Mouse (Mus musculus): ENCODE results near the gene 1700088E04Rik. TPM values are rescaled to one million over a fixed set of nuclear protein-coding genes. Genes with fewer than 3 reads are reported as not detected.

The 1700088E04Rik gene
- total RNA-seq, 2 experiments from 2014 or later = 12.2 to 16.5 TPM

Other genes with a start within 250 kb of the 1700088E04Rik start
- gene Gm49510, start 241.6 kb downstream of the 1700088E04Rik start, total RNA-seq (2021) = not detected
- gene Sh3bp1, start 241.5 kb downstream of the 1700088E04Rik start, total RNA-seq (2021) = 1 to 10 TPM; 8.7 to 9.4 TPM
- 100 to 1,000 TPM; 146 to 158 TPM for gene Pdxp, start 227.3 kb downstream of the 1700088E04Rik start, total RNA-seq (2021)
- gene Lgals1, start 214.5 kb downstream of the 1700088E04Rik start, total RNA-seq (2021) = 10 to 100 TPM; 24.1 to 25.3 TPM
- gene Nol12, start 206.3 kb downstream of the 1700088E04Rik start, total RNA-seq (2021) = 10 to 100 TPM; 40.9 to 41.4 TPM
- gene Triobp, start 193.5 kb downstream of the 1700088E04Rik start, total RNA-seq (2021) = 10 to 100 TPM; 31.7 to 37.6 TPM
- 10 to 100 TPM; 73.4 to 81.3 TPM for gene H1f0, start 112.8 kb downstream of the 1700088E04Rik start, total RNA-seq (2021)
- gene Galr3, start 99.4 kb downstream of the 1700088E04Rik start, total RNA-seq (2021) = under 1 TPM; 0.36 to 0.45 TPM
- gene Ankrd54, start 78.4 kb downstream of the 1700088E04Rik start, total RNA-seq (2021) = 10 to 100 TPM; 17.9 to 20.1 TPM
- gene Eif3l, start 66.1 kb downstream of the 1700088E04Rik start, total RNA-seq (2021) = 100 to 1,000 TPM in 1 of 2 experiments, 10 to 100 TPM in 1; 95.5 to 100 TPM
- 10 to 100 TPM; 31.4 to 34.0 TPM for gene Micall1, start 32.4 kb downstream of the 1700088E04Rik start, total RNA-seq (2021)
- 100 to 1,000 TPM; 123 to 124 TPM for gene Polr2f, start 244 bp downstream of the 1700088E04Rik start, total RNA-seq (2021)
- gene Sox10, start 24.0 kb upstream of the 1700088E04Rik start, total RNA-seq (2021) = 10 to 100 TPM; 22.5 to 27.0 TPM
- gene Pick1, start 87.9 kb upstream of the 1700088E04Rik start, total RNA-seq (2021) = 10 to 100 TPM; 53.9 to 59.1 TPM
- 1 to 10 TPM; 1.3 to 1.8 TPM for gene Gm49486, start 88.1 kb upstream of the 1700088E04Rik start, total RNA-seq (2021)
- under 1 TPM in 1 of 2 experiments, not detected in 1; 0.19 TPM for gene Slc16a8, start 113.5 kb upstream of the 1700088E04Rik start, total RNA-seq (2021)
- gene Baiap2l2, start 144.3 kb upstream of the 1700088E04Rik start, total RNA-seq (2021) = 1 to 10 TPM; 7.0 to 9.1 TPM
- 10 to 100 TPM; 21.9 to 22.3 TPM for gene Pla2g6, start 187.1 kb upstream of the 1700088E04Rik start, total RNA-seq (2021)
- 1 to 10 TPM; 1.3 to 3.1 TPM for gene Maff, start 205.4 kb upstream of the 1700088E04Rik start, total RNA-seq (2021)

Measured in left cerebral cortex, postnatal 10 days (tissue).